Mouse (Mus musculus) liver, postnatal 0 days (tissue): ENCODE measurements at regions not wholly inside any gene's neighbourhood (a gene's known extent, or its start where the extent isn't known, plus 50 kb on each side); places are given as distances from the start of the nearest gene placed in this dataset.

ENCODE experiments used
- CTCF ChIP-seq: sonication (generic); IDR thresholded peaks from 2 replicates; pipeline ENCODE4 v1.5.1; 2016; ENCODE audit warnings: antibody characterized with exemption, low read depth
- EP300 ChIP-seq: IDR thresholded peaks from 2 replicates; pipeline ENCODE4 v1.6.1; 2016; ENCODE audit warnings: antibody characterized with exemption, low read depth, mild to moderate bottlenecking

GRCm38 (mm10) chr16:9362116-9362515, 532.2 kb downstream of the 1810013L24Rik start:
- no peak for TF ChIP-seq CTCF
- TF ChIP-seq EP300, result no peak
